Mouse (Mus musculus) heart, postnatal 0 days (tissue): ENCODE results near the gene Il3ra. TPM values are rescaled to one million over a fixed set of nuclear protein-coding genes. Genes with fewer than 3 reads are reported as not detected.

Experiments used
- ATAC-seq: fragments of 200-750 bp; cut with Nextera tagmentation; 2 replicates; pipeline ENCODE4 v1.8.0; 2017; ENCODE audit warnings: low read depth, moderate number of reproducible peaks, moderate library complexity; ENCODE audit not compliant: insufficient read depth
- DNase-seq: peaks from one replicate; pipeline ENCODE4 v3.0.0-alpha.2; 2016; ENCODE audit warnings: low spot score
- H3K27ac ChIP-seq: fragments of 300-500 bp; sonication (generic); 2 replicates; pipeline ENCODE4 v1.5.1; 2014; ENCODE audit warnings: low read depth, mild to moderate bottlenecking
- H3K27me3 ChIP-seq: fragments of 300-500 bp; sonication (generic); 2 replicates; pipeline ENCODE4 v1.6.1; 2014; ENCODE audit warnings: low read length, mixed read lengths; ENCODE audit not compliant: control insufficient read depth, insufficient read depth
- H3K36me3 ChIP-seq: fragments of 300-500 bp; sonication (generic); replicated peaks from 2 replicates; pipeline ENCODE4 v1.6.1; 2014; ENCODE audit warnings: low read length, mixed read lengths; ENCODE audit not compliant: control insufficient read depth, insufficient read depth
- H3K4me1 ChIP-seq: fragments of 300-500 bp; sonication (generic); 2 replicates; pipeline ENCODE4 v1.6.1; 2014; ENCODE audit warnings: antibody characterized with exemption; ENCODE audit not compliant: control insufficient read depth, insufficient read depth
- H3K4me2 ChIP-seq: fragments of 300-500 bp; sonication (generic); 2 replicates; pipeline ENCODE4 v1.6.1; 2014; ENCODE audit warnings: low read depth, mild to moderate bottlenecking, low read length, moderate library complexity
- H3K4me3 ChIP-seq: fragments of 300-500 bp; sonication (generic); 2 replicates; pipeline ENCODE4 v1.5.1; 2014; ENCODE audit warnings: low read depth, low read length
- H3K9ac ChIP-seq: fragments of 300-500 bp; sonication (generic); replicated peaks from 2 replicates; pipeline ENCODE4 v1.6.1; 2014; ENCODE audit warnings: low read depth, low read length, mixed read lengths
- H3K9me3 ChIP-seq: fragments of 300-500 bp; sonication (generic); replicated peaks from 2 replicates; pipeline ENCODE4 v1.6.1; 2016; ENCODE audit warnings: low read length; ENCODE audit not compliant: control insufficient read depth
- CTCF ChIP-seq: IDR thresholded peaks from 2 replicates; pipeline ENCODE4 v1.5.1; 2016; ENCODE audit warnings: antibody characterized with exemption, control low read depth, low read depth
- EP300 ChIP-seq: IDR thresholded peaks from 2 replicates; pipeline ENCODE4 v1.6.1; 2016; ENCODE audit warnings: antibody characterized with exemption, low read depth
- WGBS: fragments of 180-500 bp; shearing (Covaris S2); extraction: QIAGEN DNeasy Blood & Tissue Kit; methylation state at CpG from one replicate; pipeline ENCODE4 v1.1.7; 2014; 5-methylcytosine and 5-hydroxymethylcytosine counted together
- polyA plus RNA-seq: library from polyadenylated mRNA; unstranded; fragments of >200 nt; fragmentation: Nextera tagmentation; extraction: Ambion mirVana; gene quantifications from 2 replicates; pipeline ENCODE4 v1.2.1, GENCODE M21; 2015
- total RNA-seq: library from RNA; depleted of rRNA; stranded (reverse); fragments of >200 nt; gene quantifications from 2 replicates; pipeline ENCODE4 v1.2.3, GENCODE M21; 2014; ENCODE audit warnings: low replicate concordance

Il3ra gene
- total and polyA plus RNA-seq, 2 experiments from 2014 or later = 4.1 to 22.1 TPM

- TF ChIP-seq CTCF = no peak
- no peak for TF ChIP-seq EP300
- no peak overlapping the region for H3K4me2 ChIP-seq
- no peak overlapping the region for H3K9ac ChIP-seq
- no peaks in the 10 kb centered on the region for H3K27me3 ChIP-seq
- no peak overlapping the region for H3K27ac ChIP-seq
- ATAC-seq (no peak), DNase-seq (no peak)
- H3K4me1 ChIP-seq = no peaks in the 10 kb centered on the region
- WGBS = 96% methylated on average over 29 of the region's 29 CpGs
- 0 out of 2 replicates have a peak, but pooled peaks cover 4% of the 10 kb centered on the region for H3K36me3 ChIP-seq
- no peak overlapping the region for H3K4me3 ChIP-seq
- H3K9me3 ChIP-seq = peaks cover 65% of the 10 kb centered on the region
These were observed 4.4 kb downstream of the Il3ra start for GRCm38 (mm10) chr14:14350263-14351147.

DNA sequence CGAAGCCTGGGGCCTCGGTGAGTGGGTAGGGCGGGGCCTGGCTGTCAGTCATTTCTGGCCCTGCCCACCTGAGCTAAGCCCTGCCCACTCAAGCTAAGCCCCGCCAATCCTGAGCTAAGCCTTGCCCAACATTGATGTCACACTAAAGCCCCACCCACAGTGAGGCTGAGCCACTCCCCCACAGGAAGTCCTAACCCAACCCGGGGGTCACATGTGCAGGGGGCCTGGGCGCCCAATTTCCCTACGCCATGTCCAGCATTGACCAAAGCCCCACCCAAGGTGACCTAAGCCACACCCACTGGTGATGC, 5.0 kb downstream of the Il3ra start:
- H3K27me3 ChIP-seq = no peaks in the 10 kb centered on the region
- no peak overlapping the region for H3K4me3 ChIP-seq
- WGBS = over 99% methylated on average over 7 of the region's 7 CpGs
- ATAC-seq (no peak), DNase-seq (no peak)
- H3K27ac ChIP-seq = no peak overlapping the region
- H3K9me3 ChIP-seq = peaks cover 66% of the 10 kb centered on the region
- no peaks in the 10 kb centered on the region for H3K4me1 ChIP-seq
- no peak overlapping the region for H3K4me2 ChIP-seq
- no peak overlapping the region for H3K9ac ChIP-seq
- TF ChIP-seq CTCF = no peak
- TF ChIP-seq EP300 = no peak
- 0 out of 2 replicates have a peak, but pooled peaks cover 4% of the 10 kb centered on the region for H3K36me3 ChIP-seq

DNA sequence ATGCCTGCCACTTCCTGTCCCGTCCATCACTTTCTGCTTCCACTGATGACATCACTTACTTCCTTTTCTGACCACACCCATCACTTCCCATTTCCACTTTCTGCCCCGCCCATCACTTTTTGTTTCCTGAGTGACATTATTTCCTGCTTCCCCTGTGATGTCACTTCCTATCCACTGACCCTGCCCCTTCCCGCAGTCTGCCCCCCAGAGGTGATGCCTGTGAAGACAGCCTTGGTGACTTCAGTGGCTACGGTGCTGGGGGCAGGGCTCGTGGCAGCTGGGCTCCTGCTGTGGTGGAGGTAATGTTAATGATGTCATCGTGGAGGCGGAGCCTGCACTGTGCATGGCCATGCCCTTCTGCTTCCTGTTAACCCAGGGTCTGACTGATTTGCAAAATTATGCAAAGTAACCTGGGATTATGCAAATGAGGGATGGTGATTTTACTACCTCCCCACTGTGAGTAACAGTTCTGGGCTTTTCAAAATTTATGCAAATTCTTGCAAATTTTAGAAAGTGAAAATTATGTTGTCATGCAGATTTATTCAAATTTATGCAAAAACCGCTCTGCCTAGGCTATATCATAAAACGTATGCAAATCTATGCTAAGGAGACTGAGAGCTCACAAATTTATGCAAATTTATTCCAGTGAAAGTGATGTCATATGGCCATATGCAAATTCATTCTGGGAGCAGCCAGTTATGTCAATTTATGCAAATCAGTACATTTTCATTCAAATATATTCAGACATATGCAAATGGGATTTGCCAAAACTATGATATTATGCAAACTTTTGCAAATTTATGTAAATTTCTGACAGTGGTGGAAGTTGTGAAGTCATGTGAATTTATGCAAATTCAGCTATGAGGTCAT, 5.9 kb downstream of the Il3ra start:
- Histone ChIP-seq H3K4me3 (no peak overlapping the region), H3K4me2 (no peak overlapping the region), H3K27ac (no peak overlapping the region), H3K36me3 (0 out of 2 replicates have a peak, but pooled peaks cover 4% of the 10 kb centered on the region), H3K4me1 (no peaks in the 10 kb centered on the region), H3K9me3 (peaks cover 66% of the 10 kb centered on the region), H3K9ac (no peak overlapping the region), H3K27me3 (no peaks in the 10 kb centered on the region)
- 97% methylated on average over 9 of the region's 9 CpGs for WGBS
- TF ChIP-seq EP300 (no peak), CTCF (no peak)
- no peak for DNase-seq
- ATAC-seq = no peak

DNA sequence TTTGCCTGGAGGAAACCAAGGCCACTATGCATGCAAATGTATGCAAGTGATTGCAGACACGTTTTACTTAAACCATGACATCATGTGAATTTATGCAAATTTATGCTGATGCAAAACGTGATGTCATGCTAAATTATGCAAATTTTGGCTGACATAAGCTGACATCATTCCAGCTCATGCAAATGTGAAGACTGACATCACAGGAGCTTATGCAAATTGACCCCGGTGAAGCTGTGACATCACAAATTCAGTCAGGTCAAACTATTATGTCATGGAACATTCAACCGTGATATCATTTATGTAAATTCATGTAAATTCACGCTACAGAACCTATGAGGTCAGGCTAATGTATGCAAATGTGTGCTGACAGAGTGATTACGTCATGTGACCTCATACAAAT, 6.5 kb downstream of the Il3ra start:
- H3K9ac ChIP-seq = no peak overlapping the region
- ATAC-seq (no peak), DNase-seq (no peak)
- H3K4me1 ChIP-seq = no peaks in the 10 kb centered on the region
- H3K9me3 ChIP-seq = peaks cover 61% of the 10 kb centered on the region
- 0 out of 2 replicates have a peak, but pooled peaks cover 4% of the 10 kb centered on the region for H3K36me3 ChIP-seq
- no peak overlapping the region for H3K4me2 ChIP-seq
- H3K4me3 ChIP-seq = no peak overlapping the region
- H3K27ac ChIP-seq = no peak overlapping the region
- 86% methylated on average over 6 of the region's 6 CpGs for WGBS
- H3K27me3 ChIP-seq = no peaks in the 10 kb centered on the region
- no peak for TF ChIP-seq EP300
- TF ChIP-seq CTCF = no peak

DNA sequence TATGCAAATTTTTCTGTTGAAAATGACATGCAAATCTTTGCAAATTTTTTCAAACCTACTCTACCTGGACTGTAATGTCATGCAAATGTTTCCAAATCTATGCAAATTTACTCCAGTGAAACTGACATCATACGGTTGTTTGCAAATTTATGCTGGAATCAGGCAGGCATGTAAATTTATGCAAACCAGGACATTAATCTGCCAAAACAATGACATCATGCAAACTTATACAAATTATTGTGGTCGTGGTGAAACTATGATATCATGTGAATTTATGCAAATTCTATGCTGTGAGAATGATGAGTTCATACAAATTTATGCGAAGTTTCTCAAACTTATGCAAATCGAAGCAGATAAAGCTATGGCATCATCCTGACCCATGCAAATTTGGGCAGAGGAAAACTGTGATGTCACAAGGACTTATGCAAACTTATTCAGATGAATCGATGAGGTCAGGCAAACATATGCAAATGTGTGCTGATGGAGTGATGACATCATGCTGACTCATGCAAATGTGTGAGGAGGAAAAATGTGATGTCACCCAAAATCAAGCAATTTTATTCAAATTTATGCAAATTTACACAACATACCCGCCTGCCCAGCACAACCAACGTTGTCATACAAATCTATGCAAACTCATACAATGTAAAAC, 7.1 kb downstream of the Il3ra start:
- no peak overlapping the region for H3K4me3 ChIP-seq
- no peaks in the 10 kb centered on the region for H3K4me1 ChIP-seq
- 96% methylated on average over 7 of the region's 7 CpGs for WGBS
- no peak overlapping the region for H3K27ac ChIP-seq
- DNase-seq = no peak
- H3K9me3 ChIP-seq = peaks cover 55% of the 10 kb centered on the region
- no peak overlapping the region for H3K9ac ChIP-seq
- ATAC-seq = no peak
- no peaks in the 10 kb centered on the region for H3K27me3 ChIP-seq
- TF ChIP-seq EP300 (no peak), CTCF (no peak)
- H3K36me3 ChIP-seq = 0 out of 2 replicates have a peak, but pooled peaks cover 4% of the 10 kb centered on the region
- H3K4me2 ChIP-seq = no peak overlapping the region
